Mouse (Mus musculus): ENCODE measurements around the gene B4galnt1.

- no peak for TF ChIP-seq CTCF (conservative IDR thresholded peaks at IDR 0.05 in 1 of 2, IDR thresholded peaks at IDR 0.05 in 1 of 2; ENCODE audit: low read depth in 2 of 2, low read length in 2 of 2)
- TF ChIP-seq RCOR1 (conservative IDR thresholded peaks at IDR 0.05; ENCODE audit: low read depth, low read length) = no peak
- TF ChIP-seq EP300 (IDR thresholded peaks at IDR 0.05; ENCODE audit: low read length) = no peak
- no peak for TF ChIP-seq HCFC1 (IDR thresholded peaks at IDR 0.05; ENCODE audit: low read depth, low read length)
- TF ChIP-seq ZKSCAN1 (IDR thresholded peaks at IDR 0.05; ENCODE audit: borderline replicate concordance, low read depth, low read length) = no peak
Measured at GRCm38 (mm10) chr10:127189651-127190381, 24.8 kb downstream of the B4galnt1 start, which contains the start of gene Arhgef25.

All from CH12.LX (cell line).